Mouse (Mus musculus) stomach, embryonic 16.5 days (tissue): ENCODE results near the gene Fasn. TPM values are rescaled to one million over a fixed set of nuclear protein-coding genes. Genes with fewer than 3 reads are reported as not detected.
"Not testable (repeated sequence)": the region's sequence is repeated elsewhere in the genome, so short reads cannot be mapped to it uniquely, and the experiment has no call there.

Source experiments
- ATAC-seq: fragments of 200-750 bp; cut with Nextera tagmentation; 2 replicates; pipeline ENCODE4 v1.8.0; 2017; ENCODE audit warnings: moderate number of reproducible peaks, moderate TSS enrichment; ENCODE audit not compliant: insufficient read depth, low FRiP score
- H3K27ac ChIP-seq: fragments of 300-500 bp; sonication (generic); 2 replicates; pipeline ENCODE4 v1.5.1; 2014; ENCODE audit warnings: low read length
- H3K27me3 ChIP-seq: fragments of 300-500 bp; sonication (generic); 2 replicates; pipeline ENCODE4 v1.6.1; 2014; ENCODE audit warnings: low read length, control low read depth, mixed read lengths; ENCODE audit not compliant: control insufficient read depth, insufficient read depth
- H3K36me3 ChIP-seq: fragments of 300-500 bp; sonication (generic); 2 replicates; pipeline ENCODE4 v1.6.1; 2014; ENCODE audit warnings: low read length; ENCODE audit not compliant: control insufficient read depth, insufficient read depth
- H3K4me1 ChIP-seq: fragments of 300-500 bp; sonication (generic); 2 replicates; pipeline ENCODE4 v1.6.1; 2014; ENCODE audit warnings: low read length, control low read depth, mixed read lengths; ENCODE audit not compliant: control insufficient read depth, insufficient read depth
- H3K4me2 ChIP-seq: fragments of 300-500 bp; sonication (generic); 2 replicates; pipeline ENCODE4 v1.6.1; 2014; ENCODE audit warnings: low read depth, low read length, mixed read lengths
- H3K4me3 ChIP-seq: fragments of 300-500 bp; sonication (generic); replicated peaks from 2 replicates; pipeline ENCODE4 v1.5.1; 2014; ENCODE audit warnings: mild to moderate bottlenecking, low read length
- H3K9ac ChIP-seq: fragments of 300-500 bp; sonication (generic); 2 replicates; pipeline ENCODE4 v1.6.1; 2014; ENCODE audit warnings: low read length
- H3K9me3 ChIP-seq: fragments of 300-500 bp; sonication (generic); replicated peaks from 2 replicates; pipeline ENCODE4 v1.6.1; 2016; ENCODE audit warnings: low read length, control low read depth; ENCODE audit not compliant: control insufficient read depth
- WGBS: fragments of 180-500 bp; shearing (Covaris S2); extraction: QIAGEN DNeasy Blood & Tissue Kit; methylation state at CpG from one replicate; pipeline ENCODE4 v1.1.7; 2014; 5-methylcytosine and 5-hydroxymethylcytosine counted together
- polyA plus RNA-seq: library from polyadenylated mRNA; unstranded; fragments of >200 nt; fragmentation: Nextera tagmentation; extraction: Ambion mirVana; gene quantifications from 2 replicates; pipeline ENCODE4 v1.2.1, GENCODE M21; 2015

Gene Fasn
- polyA plus RNA-seq, result 51.9 and 55.3 TPM in 2 replicates

DNA sequence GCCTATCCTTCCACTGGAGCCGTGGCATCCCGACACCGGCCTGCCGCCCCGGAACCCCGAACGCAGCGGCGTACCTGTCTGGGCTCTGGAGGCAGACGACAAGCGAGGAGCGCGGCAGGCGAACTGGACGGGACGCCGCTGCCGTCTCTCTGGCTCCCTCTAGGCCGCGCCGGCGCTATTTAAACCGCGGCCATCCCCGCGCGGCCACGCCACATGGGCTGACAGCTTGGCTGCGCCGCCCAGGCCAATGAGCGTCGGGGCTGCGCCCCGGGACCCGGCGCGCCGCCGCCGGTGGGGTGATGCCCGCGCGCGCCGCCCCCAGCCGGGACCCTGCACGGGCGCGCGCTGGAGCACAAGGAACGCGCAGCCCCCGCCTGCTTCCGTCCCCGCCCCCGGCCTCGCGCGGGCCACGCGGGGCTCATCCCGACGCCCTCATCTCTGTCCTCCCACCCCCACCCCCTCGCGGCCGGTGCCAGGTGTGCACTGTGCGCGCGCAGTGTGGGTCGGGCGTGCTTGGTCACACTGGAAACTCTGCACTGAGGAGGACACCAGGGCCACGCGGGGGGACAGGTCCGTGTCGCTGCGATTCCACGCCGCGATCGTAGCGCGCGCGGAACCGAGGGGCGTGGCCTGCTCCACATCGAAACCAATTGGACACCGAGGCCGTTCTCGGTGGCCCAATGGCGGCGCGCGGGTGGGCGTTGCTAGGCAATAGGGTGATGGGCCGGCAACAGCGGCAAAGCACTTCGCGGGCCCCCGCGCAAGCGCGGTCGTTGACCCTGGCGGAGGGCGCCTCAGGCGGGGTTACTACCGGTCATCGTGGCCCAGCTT lies at the start of gene Fasn:
Gene Fasn, minus strand, starts transcription at position 592 of the 831 bp plus-strand sequence.
- Histone ChIP-seq H3K4me3 (peak within 1 kb of the TSS; percentile 78), H3K36me3 (peaks cover 14% of the 10 kb centered on the region; the same call in 1 of the 2 replicates), H3K9me3 (no peaks in the 10 kb centered on the region), H3K27ac (peak within 1 kb of the TSS; percentile 95), H3K27me3 (no peaks in the 10 kb centered on the region), H3K4me1 (peaks cover 24% of the 10 kb centered on the region), H3K9ac (peak within 1 kb of the TSS; percentile 94), H3K4me2 (peak within 1 kb of the TSS; percentile 98)
- peak; percentile 90 for ATAC-seq
- WGBS, result under 1% methylated on average over 108 of the region's 109 CpGs

DNA sequence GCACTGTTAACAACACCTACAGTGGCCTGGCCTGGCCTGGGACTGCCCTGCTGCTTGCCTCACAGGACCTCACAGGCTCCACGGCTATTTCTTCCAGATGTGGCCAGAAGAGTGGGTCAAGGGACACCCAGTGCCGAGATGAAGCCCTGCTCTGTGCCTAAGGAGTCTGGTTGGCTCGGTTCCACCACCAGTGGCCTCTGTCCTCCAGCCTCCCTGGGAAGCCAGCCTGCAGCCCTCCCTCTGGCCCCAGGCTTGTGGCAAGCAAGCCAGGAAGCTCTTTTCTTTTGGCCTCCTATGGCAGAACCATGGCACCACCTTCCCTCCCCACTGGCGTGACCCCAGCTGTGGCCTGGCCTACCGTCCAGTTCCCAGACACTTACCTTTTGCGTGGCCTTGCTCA lies 48.9 kb upstream of the Fasn start:
- no peak for ATAC-seq
- Histone ChIP-seq H3K4me1 (no peaks in the 10 kb centered on the region), H3K9ac (no peak overlapping the region; the same call in 1 of the 2 replicates), H3K4me2 (no peak overlapping the region), H3K27ac (no peak overlapping the region), H3K36me3 (no peaks in the 10 kb centered on the region), H3K27me3 (no peaks in the 10 kb centered on the region), H3K4me3 (no peak overlapping the region), H3K9me3 (no peaks in the 10 kb centered on the region)
- WGBS, result 79% methylated on average over 6 of the region's 6 CpGs

DNA sequence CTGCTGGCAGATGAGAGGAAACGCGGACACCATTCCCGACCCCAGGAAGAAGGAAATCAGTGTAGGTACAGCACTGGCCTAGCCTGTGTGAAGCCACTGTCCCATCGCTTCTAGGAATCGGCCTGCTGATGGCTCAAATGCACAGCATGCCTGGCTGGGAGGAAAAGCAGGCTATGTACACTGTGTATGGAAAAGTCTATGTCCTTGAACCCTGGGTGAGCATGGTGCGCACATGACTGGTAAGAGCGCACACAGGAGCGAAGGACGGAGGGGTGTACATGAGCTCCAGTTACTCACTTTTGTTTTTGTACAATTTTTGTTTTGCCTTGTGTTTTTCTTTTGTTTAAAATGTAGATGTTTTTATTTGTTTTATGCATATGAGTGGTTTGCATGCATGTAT lies 47.2 kb upstream of the Fasn start:
- Histone ChIP-seq H3K9me3 (no peaks in the 10 kb centered on the region), H3K4me2 (no peak overlapping the region), H3K9ac (no peak overlapping the region), H3K36me3 (no peaks in the 10 kb centered on the region), H3K4me1 (no peaks in the 10 kb centered on the region), H3K27me3 (no peaks in the 10 kb centered on the region), H3K4me3 (no peak overlapping the region), H3K27ac (no peak overlapping the region)
- no peak for ATAC-seq
- WGBS, result 92% methylated on average over 9 of the region's 9 CpGs

DNA sequence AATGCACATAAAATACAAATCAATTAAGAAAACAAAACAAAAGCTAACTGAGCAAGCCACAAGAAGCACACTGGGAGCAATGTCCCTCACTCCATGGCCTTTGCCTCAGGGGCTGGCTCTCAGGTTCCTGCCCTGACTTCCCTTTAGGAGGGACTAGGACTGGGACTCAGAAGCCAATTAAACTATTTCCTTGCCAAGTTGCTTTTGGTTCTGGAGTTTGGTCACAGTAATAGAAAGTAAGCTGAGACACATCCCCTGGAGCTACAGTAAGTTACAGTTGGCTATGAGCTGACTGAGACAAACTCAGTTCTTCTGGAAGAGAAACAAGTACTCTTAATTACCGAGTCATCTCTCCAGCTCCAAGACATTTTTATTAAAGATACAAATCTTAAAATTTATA lies 41.5 kb upstream of the Fasn start:
- H3K27ac ChIP-seq, result no peak overlapping the region
- WGBS, result 91% methylated on average over 1 of the region's 1 CpGs
- H3K4me2 ChIP-seq, result no peak overlapping the region
- no peak overlapping the region for H3K4me3 ChIP-seq
- no peaks in the 10 kb centered on the region for H3K27me3 ChIP-seq
- no peaks in the 10 kb centered on the region for H3K9me3 ChIP-seq
- H3K36me3 ChIP-seq, result no peaks in the 10 kb centered on the region
- H3K9ac ChIP-seq, result no peak overlapping the region
- no peaks in the 10 kb centered on the region for H3K4me1 ChIP-seq
- ATAC-seq, result no peak

DNA sequence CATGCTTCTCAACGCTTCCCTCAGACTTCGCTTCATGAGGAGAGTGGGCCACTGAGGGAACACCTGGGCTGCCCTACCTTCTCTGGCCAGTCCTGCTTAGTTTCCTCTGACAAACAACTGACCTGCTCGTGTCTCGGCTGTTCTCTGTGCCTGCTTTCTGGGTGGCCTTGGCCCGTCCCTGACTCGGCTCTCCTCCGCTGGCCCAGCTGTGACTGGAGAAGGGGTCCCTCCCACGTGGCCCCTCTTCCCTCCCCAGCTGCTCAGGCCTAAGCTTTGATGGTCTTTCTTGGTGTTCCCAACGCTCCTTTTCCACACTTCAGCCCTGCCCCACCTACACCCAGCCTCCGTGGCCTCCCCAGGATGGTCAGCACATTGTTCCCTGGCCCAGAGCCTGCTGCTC lies 38.5 kb upstream of the Fasn start:
- ATAC-seq, result peak; percentile 44; the same call in 1 of the 2 replicates
- H3K27me3 ChIP-seq, result no peaks in the 10 kb centered on the region
- H3K27ac ChIP-seq, result no peak overlapping the region
- no peaks in the 10 kb centered on the region for H3K4me1 ChIP-seq
- H3K36me3 ChIP-seq, result no peaks in the 10 kb centered on the region
- no peak overlapping the region for H3K4me2 ChIP-seq
- WGBS, result 61% methylated on average over 10 of the region's 10 CpGs
- H3K4me3 ChIP-seq, result no peak overlapping the region
- H3K9me3 ChIP-seq, result no peaks in the 10 kb centered on the region
- no peak overlapping the region for H3K9ac ChIP-seq

GRCm38 (mm10) chr11:120855938-120856337 lies 31.6 kb upstream of the Fasn start:
- H3K9ac ChIP-seq, ATAC-seq, H3K9me3 ChIP-seq, H3K27ac ChIP-seq, H3K4me2 ChIP-seq, H3K36me3 ChIP-seq, H3K27me3 ChIP-seq, H3K4me3 ChIP-seq: not testable (repeated sequence)
- WGBS, result 84% methylated on average over 3 of the region's 3 CpGs
- peaks cover 24% of the 10 kb centered on the region for H3K4me1 ChIP-seq

GRCm38 (mm10) chr11:120853788-120854187 lies 29.4 kb upstream of the Fasn start:
- H3K27ac ChIP-seq, result peak overlapping the region; percentile 79

GRCm38 (mm10) chr11:120853158-120853557 lies 28.8 kb upstream of the Fasn start:
- peaks cover 31% of the 10 kb centered on the region for H3K4me1 ChIP-seq
- peak overlapping the region; percentile 79 for H3K27ac ChIP-seq
- H3K9ac ChIP-seq, result no peak overlapping the region
- no peaks in the 10 kb centered on the region for H3K36me3 ChIP-seq
- H3K9me3 ChIP-seq, result no peaks in the 10 kb centered on the region
- no peak for ATAC-seq
- no peak overlapping the region for H3K4me3 ChIP-seq
- H3K4me2 ChIP-seq, result no peak overlapping the region
- WGBS, result 96% methylated on average over 4 of the region's 4 CpGs
- H3K27me3 ChIP-seq, result no peaks in the 10 kb centered on the region

More at GRCm38 (mm10) chr11:120853788-120854187, 29.4 kb upstream of the Fasn start:
- 74% methylated on average over 4 of the region's 4 CpGs for WGBS
- Histone ChIP-seq H3K9me3 (no peaks in the 10 kb centered on the region), H3K4me2 (no peak overlapping the region), H3K36me3 (no peaks in the 10 kb centered on the region), H3K4me3 (no peak overlapping the region), H3K4me1 (peaks cover 31% of the 10 kb centered on the region), H3K9ac (peak overlapping the region; percentile 26; the same call in 1 of the 2 replicates), H3K27me3 (no peaks in the 10 kb centered on the region)
- ATAC-seq, result no peak

- Histone ChIP-seq H3K4me1 (peaks cover 31% of the 10 kb centered on the region), H3K27me3 (no peaks in the 10 kb centered on the region), H3K4me3 (no peak overlapping the region), H3K4me2 (no peak overlapping the region), H3K9ac (peak overlapping the region; percentile 29; the same call in 1 of the 2 replicates), H3K36me3 (no peaks in the 10 kb centered on the region), H3K9me3 (no peaks in the 10 kb centered on the region), H3K27ac (peak overlapping the region; percentile 56)
- ATAC-seq, result no peak
- WGBS, result 60% methylated on average over 11 of the region's 11 CpGs
Observed at GRCm38 (mm10) chr11:120852083-120852935, 28.0 kb upstream of the Fasn start.
